Mouse (Mus musculus): ENCODE data around the gene AI661453. TPM values are rescaled to one million over a fixed set of nuclear protein-coding genes. Genes with fewer than 3 reads are reported as not detected.
A peak's percentile ranks its signal among the peaks of the same experiment; 100 is the strongest.

The AI661453 gene
- total RNA-seq, 1 experiment = 2.2 TPM

DNA sequence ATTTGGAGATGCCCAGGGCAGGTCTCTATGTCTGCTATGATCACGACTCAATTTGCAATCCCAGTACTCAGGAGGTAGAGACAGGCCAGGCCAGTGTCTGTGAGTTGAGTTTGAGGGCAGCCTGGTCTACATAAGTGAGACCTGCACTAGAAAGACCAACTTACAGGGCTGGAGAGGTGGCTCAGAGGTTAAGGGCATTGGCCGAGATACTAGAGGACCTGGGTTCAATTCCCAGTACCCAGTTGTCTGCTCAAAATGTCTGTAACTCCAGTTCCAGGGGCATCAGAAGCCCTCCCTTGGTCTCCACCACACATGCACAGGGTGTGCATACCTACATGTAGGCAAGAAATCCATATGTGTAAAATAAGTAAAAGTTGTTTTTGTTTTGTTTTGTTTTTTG is 71.1 kb downstream of the AI661453 start:
- DNase-seq (ENCODE audit: low read depth, low spot score) = no peak
- H3K4me1 ChIP-seq (ENCODE audit: control insufficient read depth in 2 of 2, insufficient read depth in 2 of 2, low read length in 2 of 2, poor library complexity in 1 of 2) = peaks cover 12 to 26% of the 10 kb centered on the region in 2 experiments
- TF ChIP-seq CHD2 (IDR thresholded peaks at IDR 0.05; ENCODE audit: low read depth, low read length) = no peak
- no peak for TF ChIP-seq MAFK (IDR thresholded peaks at IDR 0.05; ENCODE audit: insufficient read depth, low read depth, low read length)
- TF ChIP-seq HCFC1 (IDR thresholded peaks at IDR 0.05; ENCODE audit: borderline replicate concordance, insufficient read depth, low read length) = no peak
- TF ChIP-seq ZNF384 (IDR thresholded peaks at IDR 0.05; ENCODE audit: low read depth, low read length) = no peak
- in situ Hi-C loops (cut with MboI; ENCODE audit: low sequenced_read_pairs in 2 of 2, unreplicated experiment in 2 of 2) = no loop called here
- peak overlapping the region in 1 of 2 experiments; percentile 21; a peak in 1 of 4 replicates for H3K4me3 ChIP-seq (ENCODE audit: insufficient read depth in 1 of 2, low read depth in 1 of 2, low read length in 2 of 2, poor library complexity in 1 of 2, severe bottlenecking in 1 of 2)
- H3K9me3 ChIP-seq (ENCODE audit: control insufficient read depth, insufficient read depth, low read depth, low read length) = no peaks in the 10 kb centered on the region
- H3K27ac ChIP-seq (ENCODE audit: insufficient read depth, low read depth, low read length, poor library complexity, severe bottlenecking) = no peak overlapping the region
- no peaks in the 10 kb centered on the region for H3K36me3 ChIP-seq (ENCODE audit: control insufficient read depth, insufficient read depth, low read length, poor library complexity, severe bottlenecking)
- H3K9ac ChIP-seq (ENCODE audit: insufficient read depth, low read depth, low read length, poor library complexity, severe bottlenecking) = no peak overlapping the region

DNA sequence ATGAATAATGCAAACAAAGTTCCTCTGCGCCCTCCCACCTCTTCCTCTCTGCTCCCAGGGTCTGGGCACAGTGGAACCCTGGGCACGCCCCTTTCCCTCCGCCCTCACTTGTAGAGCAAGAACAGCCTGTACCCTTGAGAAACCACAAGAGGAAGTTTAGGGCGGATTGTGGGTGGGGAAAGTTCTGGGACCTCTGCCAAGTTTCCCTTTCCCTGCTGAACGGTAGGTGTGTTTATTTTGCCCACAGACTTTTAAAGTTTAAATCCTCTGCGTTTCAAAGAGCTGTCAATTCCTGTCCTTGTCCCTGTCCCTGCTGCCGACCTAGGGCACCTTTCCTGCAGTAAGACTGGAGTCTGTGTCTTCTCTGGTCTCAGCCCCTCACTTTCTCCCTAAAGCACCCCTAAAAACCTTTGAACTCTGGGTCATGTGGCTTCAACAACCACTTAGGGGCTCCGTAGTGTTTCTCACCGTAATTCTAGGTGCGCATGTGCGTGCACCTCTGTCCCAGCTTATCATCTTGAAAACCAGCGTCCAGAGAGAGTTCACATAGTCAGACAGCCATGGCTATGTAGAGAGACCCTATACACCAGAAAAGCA is 71.7 kb downstream of the AI661453 start:
- no peak for TF ChIP-seq ZC3H11A (IDR thresholded peaks at IDR 0.05; ENCODE audit: borderline replicate concordance, low read depth, low read length)
- TF ChIP-seq MAFK (IDR thresholded peaks at IDR 0.05; ENCODE audit: insufficient read depth, low read depth, low read length) = no peak
- no peak for TF ChIP-seq CHD2 (IDR thresholded peaks at IDR 0.05; ENCODE audit: low read depth, low read length)
- TF ChIP-seq ZNF384 (IDR thresholded peaks at IDR 0.05; ENCODE audit: low read depth, low read length) = no peak
- no peak for TF ChIP-seq HCFC1 (IDR thresholded peaks at IDR 0.05; ENCODE audit: borderline replicate concordance, insufficient read depth, low read length)
- in situ Hi-C loops (cut with MboI; ENCODE audit: low sequenced_read_pairs in 2 of 2, unreplicated experiment in 2 of 2) = no loop called here
- peak overlapping the region; percentile 79 for H3K27ac ChIP-seq (ENCODE audit: insufficient read depth, low read depth, low read length, poor library complexity, severe bottlenecking)
- H3K9ac ChIP-seq (ENCODE audit: insufficient read depth, low read depth, low read length, poor library complexity, severe bottlenecking) = peak overlapping the region; percentile 43; the same call in 1 of the 2 replicates
- peak overlapping the region; percentile 27 for H3K4me3 ChIP-seq (ENCODE audit: insufficient read depth in 1 of 2, low read depth in 1 of 2, low read length in 2 of 2, poor library complexity in 1 of 2, severe bottlenecking in 1 of 2)
- DNase-seq (ENCODE audit: low read depth, low spot score) = peak; percentile 82
- H3K36me3 ChIP-seq (ENCODE audit: control insufficient read depth, insufficient read depth, low read length, poor library complexity, severe bottlenecking) = no peaks in the 10 kb centered on the region
- no peaks in the 10 kb centered on the region for H3K9me3 ChIP-seq (ENCODE audit: control insufficient read depth, insufficient read depth, low read depth, low read length)
- H3K4me1 ChIP-seq (ENCODE audit: control insufficient read depth in 2 of 2, insufficient read depth in 2 of 2, low read length in 2 of 2, poor library complexity in 1 of 2) = peaks cover 16 to 32% of the 10 kb centered on the region in 2 experiments

DNA sequence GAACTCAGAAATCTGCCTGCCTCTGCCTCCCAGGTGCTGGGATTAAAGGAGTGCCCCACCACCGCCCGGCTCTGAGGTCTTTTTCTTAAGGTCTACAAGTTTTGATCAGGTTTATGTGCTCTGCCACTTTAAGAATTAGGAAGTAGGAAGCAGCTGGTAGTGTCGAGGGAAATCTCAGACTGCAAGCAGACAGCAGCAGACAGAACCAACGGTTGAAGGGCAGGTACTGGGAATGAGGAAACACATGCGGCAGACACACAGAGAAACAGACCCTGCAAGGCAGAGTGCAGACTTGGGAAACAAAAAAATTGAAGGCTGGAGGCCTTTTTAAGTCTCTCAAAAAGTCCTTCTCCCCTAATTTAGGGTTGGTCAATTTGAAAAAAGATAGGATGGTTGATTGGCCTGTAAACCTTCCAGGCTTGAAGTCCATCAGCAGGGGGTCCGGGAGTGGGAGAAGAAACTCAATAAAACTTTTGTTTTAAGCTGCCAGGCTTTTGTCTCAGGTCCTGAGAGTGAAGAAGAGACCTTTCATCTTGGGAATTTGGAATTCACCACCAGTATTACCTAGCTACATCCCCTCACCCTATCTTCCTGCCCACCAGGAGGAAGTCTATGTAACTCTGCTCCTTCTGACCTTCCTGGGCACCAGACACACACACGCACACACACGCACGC is 72.8 kb downstream of the AI661453 start:
- no peak for DNase-seq (ENCODE audit: low read depth, low spot score)
- in situ Hi-C loops (cut with MboI; ENCODE audit: low sequenced_read_pairs in 2 of 2, unreplicated experiment in 2 of 2) = no loop called here
- H3K4me1 ChIP-seq (ENCODE audit: control insufficient read depth in 2 of 2, insufficient read depth in 2 of 2, low read length in 2 of 2, poor library complexity in 1 of 2) = peaks cover 17 to 34% of the 10 kb centered on the region in 2 experiments
- no peaks in the 10 kb centered on the region for H3K36me3 ChIP-seq (ENCODE audit: control insufficient read depth, insufficient read depth, low read length, poor library complexity, severe bottlenecking)
- H3K4me3 ChIP-seq (ENCODE audit: insufficient read depth in 1 of 2, low read depth in 1 of 2, low read length in 2 of 2, poor library complexity in 1 of 2, severe bottlenecking in 1 of 2) = peak overlapping the region in 1 of 2 experiments; percentile 22; a peak in 2 of 4 replicates
- TF ChIP-seq HCFC1 (IDR thresholded peaks at IDR 0.05; ENCODE audit: borderline replicate concordance, insufficient read depth, low read length) (no peak), ZC3H11A (IDR thresholded peaks at IDR 0.05; ENCODE audit: borderline replicate concordance, low read depth, low read length) (no peak), MAFK (IDR thresholded peaks at IDR 0.05; ENCODE audit: insufficient read depth, low read depth, low read length) (no peak), CHD2 (IDR thresholded peaks at IDR 0.05; ENCODE audit: low read depth, low read length) (no peak), ZNF384 (IDR thresholded peaks at IDR 0.05; ENCODE audit: low read depth, low read length) (no peak)
- H3K9me3 ChIP-seq (ENCODE audit: control insufficient read depth, insufficient read depth, low read depth, low read length) = no peaks in the 10 kb centered on the region
- peak overlapping the region; percentile 53; the same call in 1 of the 2 replicates for H3K9ac ChIP-seq (ENCODE audit: insufficient read depth, low read depth, low read length, poor library complexity, severe bottlenecking)
- peak overlapping the region; percentile 78 for H3K27ac ChIP-seq (ENCODE audit: insufficient read depth, low read depth, low read length, poor library complexity, severe bottlenecking)

DNA sequence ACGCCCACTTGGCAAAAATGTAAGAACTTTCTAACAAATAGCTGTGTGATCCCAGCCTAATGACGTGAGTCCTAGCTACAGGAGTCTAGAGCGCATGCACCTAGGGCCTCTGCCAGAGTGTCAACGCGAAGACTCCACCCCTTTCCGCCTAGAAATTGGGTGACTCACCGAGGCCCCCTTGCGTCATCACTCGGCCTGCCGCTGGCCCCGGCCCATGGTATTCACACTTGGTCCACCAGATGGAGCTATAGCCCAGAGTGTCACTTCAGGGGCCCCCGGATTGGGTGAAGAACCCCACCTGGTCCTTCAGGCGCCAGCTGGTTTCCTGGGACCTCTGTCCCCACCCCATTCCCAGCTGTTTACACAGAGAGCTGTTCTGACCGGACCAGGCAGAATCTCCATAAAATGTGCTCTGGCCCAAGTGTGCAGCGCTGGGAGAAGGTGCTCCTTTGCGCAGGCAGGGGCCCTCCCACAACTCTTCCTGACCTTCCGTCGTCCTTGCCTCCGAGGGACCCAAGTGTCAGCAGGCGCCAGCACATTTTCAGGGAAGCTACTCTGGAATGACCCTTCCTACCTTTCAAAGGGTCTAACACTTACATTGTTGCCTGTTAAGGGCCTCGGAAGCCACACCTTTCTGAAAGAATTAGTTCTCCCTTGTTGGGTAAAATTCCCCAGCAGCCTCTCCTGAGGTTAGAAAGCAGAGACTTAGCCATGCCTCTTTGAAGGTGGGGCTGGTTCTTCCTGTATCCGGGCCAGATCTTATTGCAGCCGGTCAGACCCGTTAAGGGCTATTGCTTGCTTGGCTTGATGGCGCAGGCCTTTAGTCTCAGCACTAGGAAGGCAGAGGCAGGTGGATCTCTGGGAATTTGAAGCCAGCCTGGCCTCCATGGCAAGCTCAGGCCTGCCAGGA is 75.0 kb downstream of the AI661453 start:
- Histone ChIP-seq H3K36me3 (ENCODE audit: control insufficient read depth, insufficient read depth, low read length, poor library complexity, severe bottlenecking) (no peaks in the 10 kb centered on the region), H3K9ac (ENCODE audit: insufficient read depth, low read depth, low read length, poor library complexity, severe bottlenecking) (peak overlapping the region; percentile 75), H3K4me3 (ENCODE audit: insufficient read depth in 1 of 2, low read depth in 1 of 2, low read length in 2 of 2, poor library complexity in 1 of 2, severe bottlenecking in 1 of 2) (peak overlapping the region; percentile 33 to 56), H3K27ac (ENCODE audit: insufficient read depth, low read depth, low read length, poor library complexity, severe bottlenecking) (peak overlapping the region; percentile 98), H3K9me3 (ENCODE audit: control insufficient read depth, insufficient read depth, low read depth, low read length) (no peaks in the 10 kb centered on the region), H3K4me1 (ENCODE audit: control insufficient read depth in 2 of 2, insufficient read depth in 2 of 2, low read length in 2 of 2, poor library complexity in 1 of 2) (peaks cover 15 to 31% of the 10 kb centered on the region in 2 experiments)
- peak; percentile 73; the same call in 1 of the 2 replicates for TF ChIP-seq ZC3H11A (IDR thresholded peaks at IDR 0.05; ENCODE audit: borderline replicate concordance, low read depth, low read length)
- TF ChIP-seq MAFK (IDR thresholded peaks at IDR 0.05; ENCODE audit: insufficient read depth, low read depth, low read length) = no peak
- 0 out of 2 replicates have a peak, but pooled peaks have one; percentile 14 for TF ChIP-seq CHD2 (IDR thresholded peaks at IDR 0.05; ENCODE audit: low read depth, low read length)
- in situ Hi-C loops (cut with MboI; ENCODE audit: low sequenced_read_pairs in 2 of 2, unreplicated experiment in 2 of 2) = no loop called here
- DNase-seq (ENCODE audit: low read depth, low spot score) = peak; percentile 98
